Mouse (Mus musculus) thymus, postnatal 10 days (tissue): ENCODE measurements around the gene Aifm3.
"Not testable (repeated sequence)": the region's sequence is repeated elsewhere in the genome, so short reads cannot be mapped to it uniquely, and the experiment has no call there.

Source experiments
- DNase-seq, 2 experiments: peaks; one replicate each; pipeline ENCODE4 v3.0.0; 2021; ENCODE audit warnings: low spot score in 2 of 2

The Aifm3 gene

DNA sequence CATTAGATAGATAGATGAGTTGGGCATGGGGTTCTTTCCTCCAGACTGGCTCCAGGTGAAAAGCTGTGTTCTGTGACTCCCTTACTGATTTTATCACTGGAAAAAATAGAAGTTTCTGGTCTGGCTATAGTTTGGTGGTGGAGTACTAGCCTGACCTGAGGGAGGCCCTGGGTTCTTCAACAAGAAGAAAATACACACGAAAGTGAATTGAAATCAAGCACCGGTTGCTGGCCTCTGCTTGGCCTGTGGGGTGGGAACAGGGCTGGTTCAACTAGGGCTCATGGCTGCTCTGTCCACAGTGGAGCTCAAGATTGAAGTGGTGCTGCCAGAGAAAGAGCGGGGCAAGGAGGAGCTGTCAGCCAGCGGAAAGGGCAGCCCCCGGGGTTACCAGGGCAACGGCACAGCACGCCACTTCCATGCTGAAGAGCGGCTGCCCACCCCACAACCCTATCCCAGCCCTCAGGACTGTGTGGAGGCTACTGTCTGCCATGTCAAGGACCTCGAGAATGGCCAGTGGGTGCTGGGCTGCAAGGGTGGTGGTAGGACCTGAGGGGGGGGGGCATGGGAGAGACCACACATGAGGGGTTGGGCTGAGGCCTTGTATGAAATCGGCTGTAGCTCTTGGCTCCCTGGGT lies 10.0 kb downstream of the Aifm3 start:
- no peak for DNase-seq

DNA sequence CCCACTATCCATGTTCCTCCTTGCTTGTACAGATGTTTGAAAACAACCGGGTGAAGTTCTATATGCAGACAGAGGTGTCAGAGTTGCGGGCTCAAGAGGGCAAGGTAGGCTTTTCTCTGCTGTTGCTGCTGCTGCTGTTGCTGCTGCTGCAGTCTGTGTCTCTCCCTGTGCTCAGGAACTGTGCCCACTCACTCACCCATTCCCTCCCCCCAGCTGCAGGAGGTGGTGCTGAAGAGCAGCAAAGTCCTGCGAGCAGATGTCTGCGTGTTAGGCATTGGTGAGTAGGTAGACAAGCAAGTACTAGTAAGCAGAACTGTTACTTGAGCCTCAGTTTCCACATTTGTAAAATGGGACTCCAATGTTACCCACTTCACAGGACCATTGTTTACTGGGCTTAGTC lies 13.3 kb downstream of the Aifm3 start:
- DNase-seq: no peak

DNA sequence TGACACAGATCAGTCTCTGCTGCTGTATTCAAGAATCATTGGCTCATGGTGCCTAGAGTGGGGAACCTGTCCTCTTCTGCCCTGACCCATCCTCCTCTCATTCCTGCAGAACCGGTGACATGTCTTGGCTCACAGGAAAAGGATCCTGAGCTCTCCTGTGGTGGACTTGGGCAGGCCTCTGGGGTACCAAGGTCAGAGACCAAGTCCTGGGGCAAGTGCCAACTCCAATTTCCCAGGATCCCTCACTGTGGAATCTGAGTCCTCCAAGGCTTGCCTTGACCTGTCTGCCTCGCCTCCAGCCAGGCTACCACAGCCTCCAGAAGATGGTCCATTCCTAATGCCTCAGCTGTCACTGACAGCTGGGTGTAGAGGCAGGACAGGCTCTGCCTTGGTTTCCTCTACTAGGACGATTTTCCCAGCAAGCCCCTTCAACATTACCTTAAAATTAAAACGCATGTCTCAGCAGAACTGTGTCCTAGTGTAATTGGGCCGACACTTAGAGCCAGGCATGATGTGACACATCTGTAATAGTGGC lies 17.7 kb downstream of the Aifm3 start:
- DNase-seq: no peak

DNA sequence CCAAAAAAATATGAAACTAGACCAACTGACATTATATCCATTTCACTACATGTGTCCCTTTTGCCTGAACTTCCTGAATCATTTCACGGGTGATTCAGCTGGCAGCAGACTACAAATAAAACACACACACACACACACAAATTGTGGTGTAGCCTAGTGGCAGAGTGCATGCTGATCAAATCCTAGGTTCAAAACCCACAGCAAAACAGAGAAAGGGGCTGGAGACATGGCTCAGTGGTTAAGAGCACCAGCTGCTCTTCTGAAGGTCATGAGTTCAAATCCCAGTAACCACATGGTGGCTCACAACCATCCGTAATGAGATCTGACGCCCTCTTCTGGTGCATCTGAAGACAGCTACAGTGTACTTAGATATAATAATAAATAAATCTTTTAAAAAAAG lies 18.6 kb downstream of the Aifm3 start:
- not testable (repeated sequence) for DNase-seq

DNA sequence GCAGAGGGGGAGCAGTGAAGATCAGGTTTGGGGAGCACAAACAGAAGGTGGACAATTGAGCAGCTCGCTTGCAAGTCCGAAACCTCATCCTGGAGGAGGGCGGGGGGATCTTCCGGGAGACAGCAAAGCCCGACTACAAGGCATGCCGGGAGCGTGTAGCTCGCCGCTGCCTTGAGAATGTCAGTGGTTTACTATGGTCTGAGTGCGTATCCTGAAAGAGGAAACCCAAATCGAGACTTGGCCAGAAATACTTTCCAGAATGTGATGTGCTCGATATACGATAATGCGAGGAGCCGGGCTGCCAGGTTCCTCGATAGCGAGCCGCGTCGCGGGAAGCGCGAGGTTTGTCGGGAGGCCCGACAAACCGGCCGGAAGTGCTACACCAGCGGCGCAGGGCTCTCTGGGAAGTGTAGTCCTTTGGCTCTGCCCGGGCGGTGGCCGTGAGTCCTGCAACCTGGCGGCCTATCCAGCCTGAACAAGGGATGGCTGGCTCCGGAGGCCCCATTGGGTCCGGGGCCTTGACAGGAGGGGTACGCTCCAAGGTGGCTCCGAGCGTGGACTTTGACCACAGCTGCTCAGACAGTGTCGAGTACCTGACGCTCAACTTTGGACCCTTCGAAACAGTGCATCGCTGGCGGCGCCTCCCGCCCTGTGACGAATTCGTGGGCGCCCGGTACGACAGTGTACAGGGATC lies 19.3 kb downstream of the Aifm3 start, which contains the start of gene Lztr1:
TSS of gene Lztr1 (plus strand) at position 143 of the 694 bp plus-strand sequence.
- DNase-seq: peak; percentile 77 to 79

DNA sequence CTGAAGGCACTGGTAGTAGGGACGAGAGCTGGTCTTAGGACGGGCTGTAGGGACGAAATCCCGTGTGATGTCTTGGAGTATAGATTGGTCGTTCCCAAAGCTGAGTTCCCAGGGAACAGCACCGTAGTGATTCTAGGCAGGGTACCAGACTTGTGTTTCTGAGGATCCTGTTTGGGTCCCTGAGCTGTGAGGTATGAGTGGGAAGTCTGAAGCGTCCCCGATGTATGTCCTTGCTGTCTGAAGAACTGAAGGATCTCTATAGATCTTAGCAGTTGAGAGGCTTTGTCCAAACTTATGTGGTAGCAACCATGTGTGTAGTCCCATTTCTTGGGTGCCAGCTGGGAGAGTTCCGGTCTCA lies 19.8 kb downstream of the Aifm3 start:
- no peak for DNase-seq

DNA sequence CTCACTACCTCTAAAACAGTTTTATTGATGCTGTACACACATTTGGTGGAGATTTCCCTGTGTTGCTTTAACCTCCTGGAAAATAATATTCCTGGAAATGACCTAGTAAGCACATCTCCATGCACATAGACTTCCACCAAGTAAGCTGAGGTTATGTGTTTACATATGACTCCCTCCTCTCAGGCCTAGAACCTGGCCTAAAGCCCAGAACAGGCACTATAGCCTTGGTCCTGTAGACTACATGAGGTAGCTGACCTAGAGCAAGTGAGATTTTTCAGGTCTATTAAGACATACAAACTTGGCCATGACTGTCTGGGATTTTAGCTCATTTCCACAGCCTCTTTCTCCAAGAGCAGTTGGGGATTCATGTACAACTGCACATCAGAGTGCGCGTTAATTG lies 20.7 kb downstream of the Aifm3 start:
- DNase-seq: no peak

DNA sequence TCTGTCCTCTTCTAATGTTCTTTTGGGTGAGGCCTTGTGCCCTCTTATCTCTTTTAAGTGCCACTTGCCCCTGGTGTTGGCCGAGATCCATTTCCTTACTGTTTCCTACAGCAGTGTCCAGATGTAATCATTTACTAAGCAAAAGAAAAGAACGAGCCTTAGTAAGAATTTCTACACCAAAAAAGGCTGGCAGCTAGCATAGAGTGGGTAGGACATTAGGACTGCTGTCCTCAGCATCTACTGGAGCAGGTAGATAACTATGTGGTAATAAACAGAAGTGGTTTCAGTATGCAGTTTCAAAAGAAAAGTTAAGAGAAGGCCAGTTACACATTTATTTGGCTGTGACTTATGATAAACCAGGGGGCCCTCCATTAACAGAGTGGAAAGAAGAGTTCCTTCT lies 21.3 kb downstream of the Aifm3 start:
- DNase-seq: no peak

DNA sequence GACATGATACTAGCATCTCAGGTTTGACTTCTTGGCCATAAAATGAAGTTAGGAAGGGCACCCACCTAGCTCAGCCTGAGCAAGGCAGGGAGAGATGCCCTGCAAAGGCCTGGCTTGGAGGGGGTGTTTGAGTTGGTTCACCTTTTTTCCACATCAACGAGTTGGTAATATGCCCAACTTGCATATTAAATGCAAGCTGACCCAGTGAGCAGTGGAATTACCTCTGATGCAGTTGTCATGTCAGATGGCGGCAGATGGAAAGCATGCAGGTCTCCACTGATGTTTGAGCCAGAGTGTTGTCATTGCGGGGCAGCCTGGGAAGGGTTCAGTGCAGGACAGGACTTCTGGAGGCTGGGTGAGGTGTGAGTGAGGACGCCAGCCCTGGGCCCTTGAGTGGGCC lies 22.0 kb downstream of the Aifm3 start:
- DNase-seq: no peak

DNA sequence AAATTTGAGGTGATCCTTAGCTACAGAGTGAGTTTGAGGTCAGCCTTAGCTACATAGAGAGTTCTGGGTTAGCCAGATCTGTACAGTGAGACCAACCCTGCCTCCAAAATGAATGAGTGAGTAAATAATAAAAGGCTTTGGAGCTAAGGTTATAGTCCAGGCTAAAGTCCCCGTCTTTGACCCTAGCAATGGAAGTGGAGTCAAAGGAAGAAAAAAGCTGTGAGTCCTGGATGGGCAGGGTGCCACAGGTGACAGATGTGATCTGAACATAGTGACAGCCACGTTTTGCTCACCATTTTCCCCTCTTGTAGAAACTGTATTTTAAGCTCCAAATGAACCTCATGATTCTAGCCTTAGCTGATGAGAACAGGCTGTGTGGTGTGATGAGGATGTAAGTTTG lies 29.5 kb downstream of the Aifm3 start:
- no peak for DNase-seq

DNA sequence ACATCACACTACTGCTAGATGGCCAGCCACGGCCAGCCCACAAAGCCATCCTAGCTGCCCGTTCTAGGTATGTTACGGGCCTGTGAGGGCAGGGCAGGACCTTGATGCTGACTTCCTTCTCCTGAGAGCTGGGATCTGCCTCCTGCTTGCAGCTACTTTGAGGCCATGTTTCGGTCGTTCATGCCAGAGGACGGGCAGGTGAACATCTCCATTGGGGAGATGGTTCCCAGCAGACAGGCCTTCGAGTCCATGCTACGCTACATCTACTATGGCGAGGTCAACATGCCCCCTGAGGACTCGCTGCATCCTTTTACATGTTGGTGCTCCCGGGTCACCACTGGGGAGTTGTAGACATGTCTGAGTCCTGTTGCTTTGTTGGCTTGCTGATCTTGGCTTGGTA lies 34.7 kb downstream of the Aifm3 start:
- DNase-seq: no peak

DNA sequence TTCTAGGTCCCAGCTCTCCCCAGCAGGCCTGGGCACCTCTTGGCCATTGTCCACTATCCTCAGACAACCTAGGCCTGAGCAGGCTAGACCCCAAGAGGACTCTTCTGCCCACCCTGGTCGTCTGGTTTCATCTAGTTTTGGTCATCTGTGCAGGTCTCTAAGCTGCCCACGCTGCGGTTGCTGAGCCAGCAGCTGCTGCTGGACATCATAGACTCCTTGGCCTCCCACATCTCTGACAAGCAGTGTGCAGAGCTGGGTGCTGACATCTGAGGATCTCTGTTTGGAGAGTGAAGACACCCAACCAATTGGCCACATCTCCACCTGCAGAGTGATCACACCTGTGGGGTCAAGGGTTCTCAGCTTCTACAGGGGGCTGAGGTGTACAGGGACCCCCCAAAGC lies 36.1 kb downstream of the Aifm3 start:
- no peak for DNase-seq

DNA sequence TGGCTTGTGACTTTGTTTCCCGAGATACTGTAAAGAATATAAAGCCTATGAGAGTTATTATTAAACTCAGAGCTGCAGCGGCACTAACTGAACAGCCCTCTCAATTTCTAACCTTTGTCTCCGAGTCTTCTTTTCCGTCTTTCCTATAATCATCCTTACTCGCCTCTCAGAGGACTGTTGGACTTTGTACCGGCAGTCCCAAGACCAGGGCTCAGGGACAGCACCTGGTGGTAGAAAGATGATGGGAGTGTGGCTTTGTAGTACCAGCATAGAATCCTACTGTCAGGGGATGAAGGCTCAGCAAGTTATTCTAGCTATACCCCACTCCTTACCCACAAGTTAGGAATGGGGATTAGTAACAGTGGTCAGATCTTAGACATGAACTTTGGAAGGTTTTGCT lies 36.8 kb downstream of the Aifm3 start:
- DNase-seq: no peak

DNA sequence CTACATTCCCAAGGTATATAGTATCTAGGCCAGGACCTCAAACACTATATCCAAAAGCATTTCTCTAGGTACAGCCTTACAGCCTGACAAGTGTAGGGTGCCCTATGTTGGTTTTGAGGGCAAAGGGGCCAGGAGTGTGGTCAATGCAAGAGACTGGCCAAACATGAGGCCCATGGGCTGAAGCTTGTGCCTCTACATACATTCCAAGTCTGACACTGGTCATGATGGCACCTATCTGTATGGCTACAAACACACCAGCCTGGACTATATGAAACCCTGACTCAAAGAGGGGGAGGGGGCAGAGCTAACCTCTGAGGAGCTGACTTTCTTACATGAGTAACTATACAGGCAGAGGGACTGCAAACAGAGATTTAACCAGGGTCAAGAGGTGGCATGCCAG lies 38.2 kb downstream of the Aifm3 start:
- DNase-seq: no peak

DNA sequence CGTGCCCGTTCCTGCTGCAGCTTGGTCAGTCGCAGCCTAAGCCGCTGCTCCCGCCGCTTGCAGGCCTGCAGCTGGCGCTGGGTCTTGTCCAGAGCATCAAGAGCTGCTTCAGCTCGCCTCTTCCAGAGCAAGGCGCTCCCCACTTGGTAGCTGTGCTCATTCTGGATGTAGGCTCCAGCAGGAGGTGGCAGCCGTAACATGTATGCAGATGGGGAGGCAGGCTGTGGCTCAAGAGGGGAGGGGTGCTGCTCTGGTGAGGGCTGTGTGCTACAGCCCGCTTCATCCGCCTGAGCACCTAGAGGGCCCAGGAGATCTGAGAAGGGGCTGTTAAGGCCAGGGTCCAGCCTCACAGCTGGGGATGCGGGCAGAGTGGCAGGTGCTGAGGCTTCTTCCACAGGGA lies 38.9 kb downstream of the Aifm3 start:
- DNase-seq: no peak

DNA sequence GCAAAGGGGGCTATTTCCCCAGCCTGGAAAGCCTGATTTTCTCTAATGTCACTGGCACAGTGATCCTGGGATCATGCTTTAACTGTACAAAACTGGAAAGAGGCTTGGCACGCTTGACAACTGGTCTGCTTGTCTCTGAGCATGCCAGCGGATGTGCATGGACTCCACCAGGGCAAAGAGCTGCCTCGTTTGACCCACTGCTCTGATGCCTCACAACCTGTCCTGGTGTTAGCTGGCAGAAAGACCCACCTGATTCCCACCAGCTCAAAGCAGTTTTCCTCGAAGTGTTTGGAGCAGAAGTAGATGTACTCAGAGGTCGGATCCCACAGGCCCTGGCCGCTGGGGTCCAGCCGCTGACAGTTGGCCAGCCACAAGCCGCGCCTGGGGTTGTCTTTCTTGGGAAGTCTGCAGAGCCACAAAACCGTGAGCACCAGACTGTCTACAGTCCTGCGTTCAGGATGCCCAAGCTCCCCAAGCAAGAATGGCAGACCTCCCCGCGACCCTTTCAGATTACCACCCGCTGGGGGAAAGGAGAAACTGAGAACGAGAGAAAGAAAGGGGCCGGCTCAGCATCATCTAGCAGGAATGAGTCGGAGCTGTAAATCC lies 40.7 kb downstream of the Aifm3 start:
- DNase-seq: no peak

DNA sequence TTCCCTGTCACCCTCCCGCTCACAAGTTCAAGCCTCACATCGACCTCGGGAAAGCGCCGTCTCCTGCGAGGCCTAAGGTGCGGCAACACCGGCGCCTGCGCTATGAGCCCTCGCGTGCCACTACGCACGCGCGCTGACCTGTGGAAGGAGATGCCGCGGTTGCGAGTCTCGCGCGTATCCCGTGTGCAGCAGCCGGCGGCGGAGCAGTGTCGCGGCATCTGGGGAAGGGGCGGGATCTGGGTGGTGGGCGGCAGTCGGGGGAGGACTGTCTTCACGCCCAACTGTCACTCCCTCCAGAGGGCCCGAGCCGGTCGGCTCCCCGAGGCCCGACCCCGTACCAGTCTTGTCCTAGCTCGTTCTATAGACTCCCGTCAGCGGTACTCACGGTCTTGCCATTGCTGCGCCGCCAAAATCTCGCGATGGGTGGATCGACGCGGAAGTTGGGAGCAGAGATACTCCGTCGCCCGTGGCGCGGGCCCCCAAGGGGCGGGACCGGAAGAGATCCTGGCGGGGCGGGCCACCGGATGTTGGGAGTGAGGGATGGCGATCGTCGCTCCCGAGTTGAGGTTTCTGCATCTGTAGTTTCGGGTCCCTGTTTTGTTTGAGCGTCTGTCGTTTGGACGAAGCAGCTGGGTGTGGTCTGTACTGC lies 41.4 kb downstream of the Aifm3 start, which contains the start of gene Thap7:
TSS of gene Thap7 (minus strand) at position 497 of the 649 bp plus-strand sequence.
- peak; percentile 95 to 98 for DNase-seq

DNA sequence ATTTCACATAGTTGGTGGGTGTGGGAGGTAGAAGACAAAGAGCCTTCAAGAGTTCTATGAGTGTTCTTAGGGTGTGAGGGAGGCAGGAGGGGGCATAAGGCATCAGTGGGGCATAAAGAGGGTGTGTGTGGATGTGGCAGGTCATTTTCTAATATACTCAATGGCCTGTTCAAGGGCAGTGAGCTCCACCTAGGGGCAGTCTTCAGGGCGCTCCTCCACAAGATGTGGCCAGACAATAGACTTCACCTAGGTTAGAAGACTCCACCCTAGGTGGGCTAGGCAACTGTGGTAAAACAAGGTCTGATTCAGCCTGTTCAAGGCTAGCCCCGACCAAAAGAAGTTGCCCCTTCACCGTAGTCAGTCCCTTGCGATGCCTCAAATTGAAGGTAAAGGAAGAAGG lies 42.9 kb downstream of the Aifm3 start:
- no peak for DNase-seq

DNA sequence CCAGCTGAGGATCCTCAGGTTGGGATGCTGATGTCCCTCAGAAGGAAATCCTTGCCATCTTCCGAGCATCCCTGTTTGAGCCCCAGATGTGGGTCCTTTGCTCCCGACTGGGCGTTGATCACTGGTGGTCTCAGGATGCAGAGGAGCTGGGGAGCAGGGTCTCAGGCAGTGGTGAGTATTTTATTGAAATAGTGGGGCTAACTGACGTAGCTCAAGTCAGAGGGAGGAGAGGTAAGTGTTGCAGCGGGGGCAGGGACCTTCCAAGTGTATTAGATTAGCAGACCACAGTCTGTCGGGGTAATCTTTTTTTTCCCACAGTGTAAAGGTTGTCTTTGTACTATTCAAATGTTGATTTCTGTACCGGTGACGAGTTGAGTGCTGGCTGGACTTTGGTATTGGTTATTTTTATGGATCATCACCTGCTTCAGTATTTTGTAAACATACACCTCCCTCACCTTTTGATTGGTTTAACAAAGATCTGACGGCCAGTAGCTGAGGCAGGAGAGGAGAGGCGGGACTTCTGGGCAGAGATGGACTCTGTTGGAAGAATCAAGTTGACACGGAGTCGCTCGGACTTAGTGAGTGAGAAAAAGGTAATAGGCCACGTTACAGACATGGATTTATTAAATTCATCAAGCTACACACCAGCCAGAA lies 43.4 kb downstream of the Aifm3 start:
- DNase-seq: no peak

DNA sequence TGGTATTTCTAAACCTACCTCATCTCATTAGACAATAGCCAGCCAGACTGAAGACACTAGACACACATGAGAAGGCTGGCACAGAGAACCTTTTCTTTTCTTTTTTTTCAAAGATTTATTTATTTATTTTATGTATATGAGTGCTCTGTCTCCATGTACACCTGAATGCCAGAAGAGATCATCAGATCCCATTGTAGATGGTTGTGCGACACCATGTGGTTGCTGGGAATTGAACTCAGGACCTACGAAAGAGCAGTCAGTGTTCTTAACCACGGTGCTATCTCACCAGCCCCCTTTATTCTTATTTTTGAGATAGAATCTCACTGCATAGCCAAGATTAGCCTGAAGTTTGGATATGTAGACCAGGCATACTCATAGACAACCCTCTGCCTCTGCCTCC lies 47.2 kb downstream of the Aifm3 start:
- no peak for DNase-seq

DNA sequence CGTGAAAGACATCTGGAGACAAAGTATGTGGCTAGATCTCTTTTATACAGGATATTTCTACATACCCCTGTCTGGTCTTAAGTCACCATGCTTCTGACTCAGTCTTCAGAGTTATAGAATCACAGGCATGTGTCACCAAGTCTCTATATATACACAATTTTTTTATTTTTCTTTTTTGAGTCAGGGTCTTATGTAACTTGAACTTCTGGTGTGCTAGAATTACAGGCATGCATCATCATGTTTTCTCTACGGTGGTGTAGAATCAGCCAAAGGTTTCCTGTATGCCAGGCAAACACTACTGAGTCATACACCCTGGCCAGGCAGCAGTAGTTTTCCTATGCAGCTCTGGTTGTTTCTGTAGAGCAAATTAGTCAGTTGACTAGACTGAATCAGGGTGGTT lies 53.2 kb downstream of the Aifm3 start:
- DNase-seq: no peak

DNA sequence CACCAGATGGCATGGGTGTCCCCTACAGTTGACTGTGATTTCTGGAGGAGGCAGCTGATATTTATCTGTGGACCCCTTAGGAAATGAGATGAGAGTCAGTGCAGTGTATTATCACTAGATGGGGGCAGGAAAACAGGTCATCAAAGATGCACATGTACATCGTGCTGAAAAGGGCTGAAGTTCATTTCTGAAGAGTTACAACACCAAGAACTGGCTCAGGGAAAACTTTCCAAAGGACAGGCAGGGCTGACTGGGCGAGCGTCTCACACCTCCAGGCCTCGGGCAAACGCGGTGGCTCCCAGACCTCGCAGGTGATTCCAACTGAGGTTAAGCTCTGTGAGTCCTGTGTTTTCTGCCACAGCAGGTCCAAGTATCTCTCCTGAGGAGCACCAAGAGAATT lies 63.4 kb downstream of the Aifm3 start:
- DNase-seq: no peak
